Mouse (Mus musculus) MEL (cell line): ENCODE measurements around the gene Tcirg1.

Experiments used
- CTCF ChIP-seq, 3 experiments: IDR thresholded peaks in 2 of 3; conservative IDR thresholded peaks in 1 of 3; 2 replicates each; pipeline ENCODE4 v1.5.1; 2011 to 2012; ENCODE audit warnings: low read length in 3 of 3, low read depth in 2 of 3, mild to moderate bottlenecking in 2 of 3, improper control_type of control experiment in 1 of 3, inconsistent platforms in 1 of 3, mixed read lengths in 1 of 3, moderate library complexity in 1 of 3; ENCODE audit not compliant: control insufficient read depth in 1 of 3, insufficient read depth in 1 of 3, poor library complexity in 1 of 3, severe bottlenecking in 1 of 3
- ELF1 ChIP-seq: IDR thresholded peaks from 2 replicates; pipeline ENCODE4 v1.6.1; 2014; ENCODE audit warnings: low read depth, mild to moderate bottlenecking, inconsistent platforms, low read length, improper control_type of control experiment, moderate library complexity
- EP300 ChIP-seq, 2 experiments: IDR thresholded peaks; 2 replicates each; pipeline ENCODE4 v1.6.1; 2011; ENCODE audit warnings: improper control_type of control experiment in 2 of 2, low read length in 2 of 2, low read depth in 1 of 2, mild to moderate bottlenecking in 1 of 2
- ETS1 ChIP-seq: IDR thresholded peaks from 2 replicates; pipeline ENCODE4 v1.6.1; 2012; ENCODE audit warnings: low read depth, mild to moderate bottlenecking, inconsistent platforms, low read length, improper control_type of control experiment, moderate library complexity
- GABPA ChIP-seq: IDR thresholded peaks from 2 replicates; pipeline ENCODE4 v1.6.1; 2012; ENCODE audit warnings: low read depth, mild to moderate bottlenecking, inconsistent platforms, low read length, improper control_type of control experiment, moderate library complexity
- GATA1 ChIP-seq: IDR thresholded peaks from 2 replicates; pipeline ENCODE4 v1.6.1; 2011; ENCODE audit warnings: low read depth, low read length, improper control_type of control experiment
- POLR2A ChIP-seq, 2 experiments: IDR thresholded peaks; 2 replicates each; pipeline ENCODE4 v1.6.1; 2011 to 2012; ENCODE audit warnings: low read length in 2 of 2, mild to moderate bottlenecking in 2 of 2, control low read depth in 1 of 2, improper control_type of control experiment in 1 of 2, low read depth in 1 of 2, moderate library complexity in 1 of 2; ENCODE audit not compliant: control insufficient read depth in 1 of 2, insufficient read depth in 1 of 2, poor library complexity in 1 of 2
- POLR2AphosphoS2 ChIP-seq: IDR thresholded peaks from 2 replicates; pipeline ENCODE4 v1.6.1; 2011; ENCODE audit warnings: low read length, improper control_type of control experiment
- RAD21 ChIP-seq: IDR thresholded peaks from 2 replicates; pipeline ENCODE4 v1.6.1; 2011; ENCODE audit warnings: mild to moderate bottlenecking, low read depth, low read length, improper control_type of control experiment
- ZC3H11A ChIP-seq: IDR thresholded peaks from 2 replicates; pipeline ENCODE4 v1.6.1; 2012; ENCODE audit warnings: low read depth, mild to moderate bottlenecking, inconsistent platforms, low read length, improper control_type of control experiment

DNA sequence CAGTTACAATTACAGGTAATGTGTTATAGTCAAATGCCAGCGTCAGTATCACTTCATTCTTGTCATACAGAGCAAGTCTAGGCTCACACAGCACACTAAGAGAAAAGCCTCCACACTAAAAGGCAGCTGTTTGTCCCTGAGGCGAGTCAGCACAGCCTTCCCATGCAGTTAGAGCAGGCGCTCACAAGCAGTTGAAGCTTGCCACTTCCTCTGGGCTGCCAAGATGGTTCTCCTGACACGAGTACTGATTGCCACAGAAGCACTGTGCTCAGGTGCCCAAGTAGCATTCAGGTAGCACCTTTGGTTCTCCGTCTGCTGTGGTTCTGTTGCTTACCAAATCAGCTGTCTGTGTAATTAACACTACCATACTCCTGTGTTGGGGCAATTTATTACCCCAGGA, 17.8 kb downstream of the Tcirg1 start:
- TF ChIP-seq CTCF (IDR thresholded peaks at IDR 0.05 in 2 of 3, conservative IDR thresholded peaks at IDR 0.05 in 1 of 3; ENCODE audit: control insufficient read depth in 1 of 3, insufficient read depth in 1 of 3, low read depth in 2 of 3, low read length in 3 of 3, poor library complexity in 1 of 3, severe bottlenecking in 1 of 3) (no peak), ELF1 (no peak), GABPA (no peak), EP300 (IDR thresholded peaks at IDR 0.05; ENCODE audit: low read depth in 1 of 2, low read length in 2 of 2) (no peak), RAD21 (no peak), ZC3H11A (no peak), ETS1 (no peak), POLR2A (IDR thresholded peaks at IDR 0.05; ENCODE audit: control insufficient read depth in 1 of 2, insufficient read depth in 1 of 2, low read depth in 1 of 2, low read length in 2 of 2, poor library complexity in 1 of 2) (no peak), POLR2AphosphoS2 (no peak), GATA1 (no peak)
